Mouse (Mus musculus): ENCODE results near the gene Apmap. TPM values are rescaled to one million over a fixed set of nuclear protein-coding genes. Genes with fewer than 3 reads are reported as not detected.

Apmap gene
- polyA plus RNA-seq (2012; ENCODE audit: low replicate concordance): 57.0 and 144 TPM in 2 replicates

GRCm38 (mm10) chr2:150608087-150608799 is at the start of gene Apmap:
Apmap (minus strand) TSS chr2:150608567.

GRCm38 (mm10) chr2:150569847-150570590 is 38.3 kb downstream of the Apmap start, which contains the start of gene Cst7:
Cst7 (plus strand) TSS chr2:150570415.

Other genes with a start within 250 kb of the Apmap start
- gene 3300002I08Rik, start 245.8 kb downstream of the Apmap start, polyA plus RNA-seq (2012; ENCODE audit: low replicate concordance): not detected in 2 replicates
- 0.06 TPM in 1 of 2 replicates, not detected in the other for gene Zfp442, start 157.1 kb downstream of the Apmap start, polyA plus RNA-seq (2012; ENCODE audit: low replicate concordance)
- gene Zfp345, start 123.5 kb downstream of the Apmap start, polyA plus RNA-seq (2012; ENCODE audit: low replicate concordance): not detected in 2 replicates
- not detected in 2 replicates for gene Cst7, start 38.2 kb downstream of the Apmap start, polyA plus RNA-seq (2012; ENCODE audit: low replicate concordance)
- 56.2 and 58.0 TPM in 2 replicates for gene Acss1, start 59.9 kb upstream of the Apmap start, polyA plus RNA-seq (2012; ENCODE audit: low replicate concordance)
- 0.05 TPM in 1 of 2 replicates, not detected in the other for gene Vsx1, start 80.8 kb upstream of the Apmap start, polyA plus RNA-seq (2012; ENCODE audit: low replicate concordance)
- gene Entpd6, start 140.5 kb upstream of the Apmap start, polyA plus RNA-seq (2012; ENCODE audit: low replicate concordance): 24.3 and 33.9 TPM in 2 replicates
- gene Pygb, start 178.2 kb upstream of the Apmap start, polyA plus RNA-seq (2012; ENCODE audit: low replicate concordance): 5.7 and 15.1 TPM in 2 replicates